Mouse (Mus musculus) telencephalon, adult 2 months (tissue): Measurements from ENCODE around the gene Klf13.

Experiments
- DNase-seq: peaks from one replicate; pipeline ENCODE4 v3.0.0-alpha.2; 2011; ENCODE audit warnings: low read depth, low spot score

Klf13 gene

GRCm38 (mm10) chr7:63908496-63909285 is 30.0 kb downstream of the Klf13 start:
- DNase-seq = no peak

GRCm38 (mm10) chr7:63907778-63908495 is 30.8 kb downstream of the Klf13 start:
- DNase-seq = no peak

DNA sequence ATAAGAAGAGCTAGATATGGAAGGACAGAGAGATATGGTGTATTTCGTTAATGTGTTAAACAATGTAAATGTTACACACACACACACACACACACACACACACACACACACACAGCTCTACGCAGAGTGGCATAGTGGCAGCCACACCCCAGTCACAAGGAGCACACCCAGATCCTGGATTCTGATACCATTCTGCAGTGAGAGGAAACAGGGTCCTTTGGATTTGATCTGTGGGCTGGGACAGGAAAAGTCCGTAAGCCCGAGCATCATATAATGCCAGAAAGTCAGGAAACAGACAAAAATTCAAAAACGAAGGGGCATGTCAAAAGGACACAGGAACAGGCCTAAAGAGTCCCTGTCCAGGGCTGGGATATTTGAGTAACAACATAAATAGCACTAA is 33.1 kb downstream of the Klf13 start:
- no peak for DNase-seq

GRCm38 (mm10) chr7:63905190-63905589 is 33.5 kb downstream of the Klf13 start:
- no peak for DNase-seq

DNA sequence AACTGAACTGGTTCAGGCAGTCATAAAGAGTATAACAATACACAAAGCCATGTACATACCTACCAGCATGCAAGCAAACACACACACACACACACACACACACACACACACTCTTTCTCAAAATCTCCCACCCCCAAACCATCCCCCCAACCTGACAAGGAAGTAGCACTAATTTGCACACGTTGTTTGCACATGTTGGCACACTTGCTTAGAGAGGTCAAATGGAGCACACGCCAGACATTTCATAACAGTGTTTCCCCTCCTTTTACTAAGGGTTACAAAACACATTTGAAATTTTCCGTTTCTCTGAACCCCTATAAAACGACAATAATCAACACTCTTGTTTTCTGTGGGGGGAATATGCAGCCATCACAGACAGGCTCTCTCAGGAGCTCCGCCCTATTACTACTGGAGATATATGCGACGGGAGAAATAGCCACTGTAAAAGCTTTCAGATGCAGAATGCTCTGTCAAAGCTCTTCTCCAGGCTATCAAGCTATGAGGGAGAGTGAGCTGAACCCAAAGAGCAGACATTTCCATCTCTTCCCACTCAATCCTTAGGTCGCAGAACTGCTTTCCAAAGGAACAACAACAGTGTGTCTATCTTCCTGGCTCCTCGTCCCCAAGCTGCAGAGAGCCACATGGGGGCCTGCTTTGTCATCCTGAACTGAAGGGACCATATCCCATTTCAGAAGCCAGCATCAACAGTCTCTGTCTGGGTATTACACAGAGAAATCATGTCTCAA is 34.9 kb downstream of the Klf13 start:
- DNase-seq = no peak

GRCm38 (mm10) chr7:63902604-63903210 is 36.0 kb downstream of the Klf13 start:
- no peak for DNase-seq

DNA sequence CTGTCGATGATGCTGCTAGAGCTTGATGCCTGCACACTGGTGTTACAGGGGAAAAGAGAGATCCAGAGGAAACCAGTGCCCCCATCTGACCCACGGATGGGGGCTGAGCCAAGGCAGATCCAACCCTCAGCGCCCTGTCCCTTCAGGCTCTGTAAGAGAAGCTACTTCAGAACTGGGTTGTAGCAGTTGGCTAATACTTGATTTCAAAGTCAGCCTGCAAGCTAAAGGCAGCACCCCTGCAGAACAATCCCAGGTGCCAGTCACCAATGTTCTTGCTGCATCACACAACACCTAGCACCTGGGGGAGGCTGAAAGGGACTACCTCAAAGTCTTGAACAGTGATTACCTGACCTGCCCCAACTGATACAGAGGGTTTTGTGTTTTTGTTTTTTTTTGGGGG is 36.8 kb downstream of the Klf13 start:
- no peak for DNase-seq

DNA sequence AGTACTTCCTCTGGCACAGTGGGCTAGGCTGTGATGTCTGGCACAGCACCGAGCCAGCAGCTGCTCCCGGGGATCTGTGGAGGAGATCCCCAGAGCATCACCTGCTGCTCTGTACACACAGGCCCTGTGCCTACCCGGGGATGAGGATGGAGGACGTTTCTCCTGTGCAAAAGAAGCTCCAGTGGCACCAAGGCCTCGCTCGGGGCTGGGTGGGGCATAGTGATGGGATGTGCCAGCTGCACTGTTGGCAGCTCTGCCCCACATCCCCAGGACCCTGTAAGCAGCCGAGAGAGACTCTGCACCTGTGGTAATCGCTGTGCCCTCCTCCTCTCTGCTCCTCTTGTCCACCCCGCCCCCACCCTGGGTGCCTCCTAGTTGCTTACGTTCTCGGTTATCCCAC is 37.4 kb downstream of the Klf13 start:
- no peak for DNase-seq

GRCm38 (mm10) chr7:63900411-63900810 is 38.3 kb downstream of the Klf13 start:
- no peak for DNase-seq

GRCm38 (mm10) chr7:63899925-63900324 is 38.8 kb downstream of the Klf13 start:
- no peak for DNase-seq

GRCm38 (mm10) chr7:63898201-63898600 is 40.5 kb downstream of the Klf13 start:
- DNase-seq = no peak

DNA sequence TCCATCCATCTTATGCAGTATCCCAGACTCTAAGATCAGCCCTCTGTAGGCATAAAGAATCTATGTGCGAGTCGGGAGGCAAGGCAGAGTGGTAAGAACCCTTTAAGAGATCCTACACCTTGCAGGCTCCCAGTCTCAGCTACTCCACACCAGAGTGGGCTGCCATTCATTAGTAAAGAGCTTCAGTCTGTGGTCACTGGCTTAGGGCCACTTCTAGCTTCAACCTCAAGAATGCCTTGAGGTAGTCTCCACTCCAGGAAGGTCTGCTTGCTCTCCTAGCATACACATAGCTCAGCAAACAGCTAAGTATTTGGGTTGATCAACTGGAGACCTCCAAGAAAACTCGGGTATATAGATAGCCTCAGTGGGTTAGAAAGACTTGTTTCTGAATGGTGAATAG is 41.1 kb downstream of the Klf13 start:
- no peak for DNase-seq

DNA sequence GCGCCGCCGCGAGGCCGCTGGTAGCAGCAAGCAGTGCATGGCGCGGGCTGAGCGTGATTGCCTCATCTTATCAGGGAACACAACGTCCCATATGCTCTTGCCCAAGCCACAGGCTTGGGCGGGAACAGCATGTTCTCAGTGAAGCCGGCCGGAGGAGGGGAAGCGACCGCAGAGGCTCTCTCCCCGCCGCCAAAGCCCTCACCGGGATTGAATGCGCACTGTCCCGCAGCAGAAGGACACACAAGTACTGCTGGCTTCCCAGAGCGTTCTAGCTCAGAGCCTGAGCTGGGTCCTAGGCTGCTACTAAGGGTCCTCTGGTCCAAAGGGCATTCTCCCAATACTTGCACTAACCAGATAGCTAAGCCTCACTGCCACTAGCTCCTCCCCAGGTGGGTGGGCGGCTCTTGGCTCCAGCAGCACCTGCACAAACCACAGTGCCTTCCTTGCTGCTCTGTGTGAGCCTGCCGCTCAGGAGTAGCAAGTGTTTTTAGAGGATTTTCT is 41.7 kb downstream of the Klf13 start:
- DNase-seq = peak; percentile 91

DNA sequence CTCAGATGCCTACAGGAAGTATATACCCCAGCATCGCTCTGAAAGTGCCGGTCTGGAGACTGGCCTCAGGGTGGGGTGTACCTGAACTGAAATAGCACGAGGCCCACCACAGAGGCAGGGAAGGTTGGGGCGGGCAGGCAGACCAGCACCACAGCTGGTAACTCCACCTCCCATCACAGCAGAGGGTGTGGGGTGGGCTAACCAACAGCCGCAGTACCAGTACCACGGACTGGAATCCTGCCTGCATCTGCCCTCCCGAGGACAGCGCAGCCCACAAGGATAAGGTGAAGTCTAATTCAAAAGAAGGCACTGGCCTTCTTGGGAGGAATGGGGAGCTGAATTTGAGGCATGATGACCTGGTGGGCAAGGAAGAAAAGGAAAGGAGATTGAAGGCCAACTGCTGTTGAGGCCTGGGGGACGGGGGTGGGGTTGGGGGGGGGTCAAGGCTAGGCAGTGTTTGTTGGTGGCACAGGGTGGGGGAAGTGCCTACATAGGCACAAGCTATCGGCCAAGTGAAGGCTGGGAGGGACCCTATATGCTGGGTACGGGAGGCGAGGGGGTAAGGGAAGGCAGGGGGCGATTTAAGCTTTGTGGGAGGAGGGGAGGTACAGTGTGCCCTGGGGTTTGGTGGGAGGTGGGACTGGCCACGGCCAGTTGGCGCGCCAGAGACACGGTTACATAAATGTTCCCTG is 42.3 kb downstream of the Klf13 start:
- no peak for DNase-seq

- DNase-seq = no peak
Observed at GRCm38 (mm10) chr7:63895223-63895622, 43.5 kb downstream of the Klf13 start.

DNA sequence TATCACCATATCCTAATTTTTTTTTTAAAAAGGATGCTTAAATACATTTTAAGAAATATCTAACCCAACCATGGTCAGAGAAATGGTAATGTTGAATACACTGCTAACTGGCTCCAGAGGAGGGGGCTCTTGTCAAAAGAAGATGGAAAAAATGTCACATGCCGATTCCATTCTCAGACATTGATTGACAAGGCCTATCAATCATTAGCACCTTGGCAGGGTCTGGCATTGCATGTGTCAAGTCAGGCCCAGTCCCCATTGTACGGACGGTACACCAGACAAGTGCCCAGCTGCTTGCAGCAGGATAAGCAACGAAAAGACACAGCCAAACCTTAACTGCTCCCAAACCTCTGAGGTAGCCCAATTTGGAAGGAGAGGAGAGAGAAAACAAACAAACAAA is 44.1 kb downstream of the Klf13 start:
- DNase-seq = no peak

DNA sequence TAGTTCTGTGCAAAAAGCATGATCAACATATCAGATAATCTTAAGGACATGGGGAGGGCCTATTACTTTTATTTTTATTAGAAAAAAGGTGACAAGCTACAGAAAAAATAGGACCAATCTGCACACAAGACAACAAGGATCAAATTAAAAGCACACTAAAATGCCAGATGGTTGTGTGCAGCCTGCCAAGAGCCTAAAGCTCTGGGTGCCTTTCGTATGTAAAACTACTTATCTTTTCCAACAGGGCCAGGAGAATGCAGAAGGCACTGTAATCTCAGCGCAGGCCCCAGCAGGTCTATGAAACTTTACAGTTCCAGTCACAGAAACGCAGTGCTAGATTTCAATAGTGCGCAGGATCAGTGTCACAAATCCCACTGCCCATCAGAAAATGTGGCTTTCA is 45.0 kb downstream of the Klf13 start:
- DNase-seq = peak; percentile 48

GRCm38 (mm10) chr7:63893201-63893600 is 45.5 kb downstream of the Klf13 start:
- peak; percentile 42 for DNase-seq

GRCm38 (mm10) chr7:63891488-63892075 is 47.1 kb downstream of the Klf13 start:
- DNase-seq = no peak

GRCm38 (mm10) chr7:63889116-63889975 is 49.4 kb downstream of the Klf13 start:
- no peak for DNase-seq
